Mouse (Mus musculus): Measurements from ENCODE around the gene Timm23. TPM values are rescaled to one million over a fixed set of nuclear protein-coding genes. Genes with fewer than 3 reads are reported as not detected.
A peak's percentile ranks its signal among the peaks of the same experiment; 100 is the strongest.

Gene Timm23
- polyA plus RNA-seq, 1 experiment, result 715 TPM

GRCm38 (mm10) chr14:32150872-32151271 lies 50.8 kb downstream of the Timm23 start:
- TF ChIP-seq GATA1 (IDR thresholded peaks at IDR 0.05; ENCODE audit: low read length), result no peak

GRCm38 (mm10) chr14:32146578-32146977 lies 55.1 kb downstream of the Timm23 start:
- no peak for TF ChIP-seq GATA1 (IDR thresholded peaks at IDR 0.05; ENCODE audit: low read length)

GRCm38 (mm10) chr14:32145809-32146511 lies 55.7 kb downstream of the Timm23 start:
- TF ChIP-seq GATA1 (IDR thresholded peaks at IDR 0.05; ENCODE audit: low read length), result peak; percentile 96

- TF ChIP-seq GATA1 (IDR thresholded peaks at IDR 0.05; ENCODE audit: low read length), result no peak
These were observed 56.3 kb downstream of the Timm23 start for GRCm38 (mm10) chr14:32145401-32145800.

- no peak for TF ChIP-seq GATA1 (IDR thresholded peaks at IDR 0.05; ENCODE audit: low read length)
These were observed 57.0 kb downstream of the Timm23 start for GRCm38 (mm10) chr14:32144734-32145133.

GRCm38 (mm10) chr14:32141723-32142122 lies 60.0 kb downstream of the Timm23 start, which contains the start of gene Msmb:
Msmb (plus strand) TSS chr14:32142023.
- TF ChIP-seq GATA1 (IDR thresholded peaks at IDR 0.05; ENCODE audit: low read length), result no peak

GRCm38 (mm10) chr14:32140359-32140965 lies 61.2 kb downstream of the Timm23 start:
- TF ChIP-seq GATA1 (IDR thresholded peaks at IDR 0.05; ENCODE audit: low read length), result no peak

GRCm38 (mm10) chr14:32134293-32134692 lies 67.4 kb downstream of the Timm23 start:
- peak; percentile 19 for TF ChIP-seq GATA1 (IDR thresholded peaks at IDR 0.05; ENCODE audit: low read length)

- peak; percentile 38 for TF ChIP-seq GATA1 (IDR thresholded peaks at IDR 0.05; ENCODE audit: low read length)
These were observed 69.9 kb downstream of the Timm23 start for GRCm38 (mm10) chr14:32131836-32132235.

Other genes starting within 250 kb of the Timm23 start
- not detected in 2 replicates for gene Galnt15, start 172.9 kb downstream of the Timm23 start, polyA plus RNA-seq (2012)
- gene Oxnad1, start 116.5 kb downstream of the Timm23 start, polyA plus RNA-seq (2012), result 4.9 and 12.3 TPM in 2 replicates
- 30.5 and 37.2 TPM in 2 replicates for gene Dph3, start 116.2 kb downstream of the Timm23 start, polyA plus RNA-seq (2012)
- gene Msmb, start 59.9 kb downstream of the Timm23 start, polyA plus RNA-seq (2012), result not detected in 2 replicates
- 2.5 and 3.7 TPM in 2 replicates for gene Ncoa4, start 42.0 kb downstream of the Timm23 start, polyA plus RNA-seq (2012)
- 24.6 and 36.8 TPM in 2 replicates for gene Parg, start 51 bp upstream of the Timm23 start, polyA plus RNA-seq (2012)
- gene Ogdhl, start 120.1 kb upstream of the Timm23 start, polyA plus RNA-seq (2012), result 0.08 and 0.13 TPM in 2 replicates
- gene 1700024G13Rik, start 186.5 kb upstream of the Timm23 start, polyA plus RNA-seq (2012), result not detected in 2 replicates